25 mouse cellular contexts compared by ENCODE assay signal in the genomic region with DNA sequence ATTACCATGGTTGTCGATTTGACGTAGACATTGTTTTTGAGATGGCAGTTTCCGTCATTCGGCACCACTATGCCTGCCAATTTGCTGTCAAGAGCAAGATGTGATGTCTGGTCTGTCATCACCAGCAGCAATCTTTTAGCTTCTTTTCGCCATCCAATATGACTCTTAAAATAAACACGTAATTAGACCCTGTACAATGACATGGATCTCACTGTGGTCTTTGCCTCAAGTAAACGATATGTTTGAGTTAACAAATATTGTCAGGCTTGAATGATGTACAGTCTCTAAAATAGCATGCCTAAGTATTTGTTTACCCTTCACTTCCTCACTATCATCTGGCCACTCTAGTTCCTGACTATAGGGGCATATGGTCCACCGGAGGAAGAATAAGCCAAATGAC. TPM values are rescaled to one million over a fixed set of nuclear protein-coding genes. Genes with fewer than 3 reads are reported as not detected.
A peak's percentile ranks its signal among the peaks of the same experiment; 100 is the strongest.
DNase-seq lines count a peak whose midpoint lies in the region; ATAC-seq and TF ChIP-seq lines count a peak whose summit lies in the region.
"Had no signal": no experiment of that assay in that cellular context is flagged by ENCODE, and none has a peak within 500 bp of the region (broad histone marks: within the 10 kb centered on the region; RNA-seq: fewer than 3 reads in every experiment).

No protein-coding gene starts in this region.

- no peak; the same call in 1 of the 2 replicates for TF ChIP-seq EP300 in lung, postnatal 0 days (IDR thresholded peaks at IDR 0.05)

- H3K9ac ChIP-seq in embryonic facial prominence, embryonic 14.5 days (ENCODE audit: low read depth, low read length): no peak overlapping the region
- no peak overlapping the region for H3K9ac ChIP-seq in heart, embryonic 11.5 days (ENCODE audit: low read depth, low read length)
- H3K9ac ChIP-seq in lung, postnatal 0 days (replicated peaks; ENCODE audit: low read depth): no peak overlapping the region
- no peak overlapping the region for H3K9ac ChIP-seq in forebrain, postnatal 0 days
- H3K9ac ChIP-seq: embryonic facial prominence, embryonic 15.5 days; heart, embryonic 13.5 days; hindbrain, embryonic 12.5 days had no signal

- DNase-seq in embryonic facial prominence, embryonic 14.5 days (ENCODE audit: low spot score): peak; percentile 15
- DNase-seq in embryonic facial prominence, embryonic 10.5 days (ENCODE audit: low spot score): no peak
- peak; percentile 14 for DNase-seq in heart, postnatal 4 days
- peak; percentile 11 for DNase-seq in lung, postnatal 0 days (ENCODE audit: low spot score)
- no peak for DNase-seq in lung, postnatal 36 days
- peak; percentile 64 for DNase-seq in forebrain, postnatal 0 days
- no peak for DNase-seq in right cerebral cortex, adult 2 months (ENCODE audit: low spot score in 2 of 2)
- DNase-seq: adrenal gland, postnatal 10 days; B cell, adult 2 months; cerebellum, adult 18-20 months; cerebellum, adult 9-11 months; cerebellum, postnatal 36 days; gastrocnemius, adult 2 months; gastrocnemius, postnatal 25 days; heart, postnatal 36 days had no signal

- no peaks in the 10 kb centered on the region for H3K36me3 ChIP-seq in embryonic facial prominence, embryonic 14.5 days (ENCODE audit: control insufficient read depth, insufficient read depth, low read length)
- peaks cover 7% of the 10 kb centered on the region; the same call in 1 of the 2 replicates for H3K36me3 ChIP-seq in embryonic facial prominence, embryonic 10.5 days (replicated peaks)
- no peaks in the 10 kb centered on the region for H3K36me3 ChIP-seq in heart, embryonic 11.5 days (ENCODE audit: control insufficient read depth, insufficient read depth, low read length)
- H3K36me3 ChIP-seq in lung, postnatal 0 days (ENCODE audit: insufficient read depth, low read length): no peaks in the 10 kb centered on the region
- H3K36me3 ChIP-seq in forebrain, postnatal 0 days (ENCODE audit: insufficient read depth): no peaks in the 10 kb centered on the region
- H3K36me3 ChIP-seq: embryonic facial prominence, embryonic 15.5 days; G1E had no signal

- no peaks in the 10 kb centered on the region for H3K9me3 ChIP-seq in embryonic facial prominence, embryonic 14.5 days (ENCODE audit: control insufficient read depth, low read length)
- H3K9me3 ChIP-seq in embryonic facial prominence, embryonic 10.5 days: no peaks in the 10 kb centered on the region
- H3K9me3 ChIP-seq in heart, embryonic 11.5 days (replicated peaks; ENCODE audit: control insufficient read depth, low read length): no peaks in the 10 kb centered on the region
- H3K9me3 ChIP-seq in lung, postnatal 0 days (ENCODE audit: low read length): no peaks in the 10 kb centered on the region
- H3K9me3 ChIP-seq in forebrain, postnatal 0 days (ENCODE audit: low read length): no peaks in the 10 kb centered on the region
- H3K9me3 ChIP-seq: embryonic facial prominence, embryonic 15.5 days; G1E; heart, embryonic 13.5 days; hindbrain, embryonic 12.5 days had no signal

- no peak overlapping the region for H3K4me2 ChIP-seq in embryonic facial prominence, embryonic 14.5 days (ENCODE audit: low read depth, low read length)
- no peak overlapping the region for H3K4me2 ChIP-seq in heart, embryonic 11.5 days
- H3K4me2 ChIP-seq in lung, postnatal 0 days (replicated peaks; ENCODE audit: low read depth, low read length): no peak overlapping the region
- no peak overlapping the region for H3K4me2 ChIP-seq in forebrain, postnatal 0 days (ENCODE audit: low read depth)
- H3K4me2 ChIP-seq: embryonic facial prominence, embryonic 15.5 days; heart, embryonic 13.5 days; hindbrain, embryonic 12.5 days had no signal

- WGBS in embryonic facial prominence, embryonic 14.5 days: 71% methylated on average over 8 of the region's 8 CpGs
- 85% methylated on average over 8 of the region's 8 CpGs for WGBS in embryonic facial prominence, embryonic 10.5 days
- 76% methylated on average over 8 of the region's 8 CpGs for WGBS in heart, embryonic 11.5 days (ENCODE audit: insufficient replicate concordance)
- WGBS in lung, postnatal 0 days: 48% methylated on average over 8 of the region's 8 CpGs
- 46% methylated on average over 8 of the region's 8 CpGs for WGBS in forebrain, postnatal 0 days

- H3K4me1 ChIP-seq in embryonic facial prominence, embryonic 14.5 days (ENCODE audit: control insufficient read depth, insufficient read depth, low read length): no peaks in the 10 kb centered on the region
- H3K4me1 ChIP-seq in embryonic facial prominence, embryonic 10.5 days: peaks cover under 1% of the 10 kb centered on the region; the same call in 1 of the 2 replicates
- no peaks in the 10 kb centered on the region for H3K4me1 ChIP-seq in heart, embryonic 11.5 days (ENCODE audit: control insufficient read depth, insufficient read depth, low read length)
- no peaks in the 10 kb centered on the region for H3K4me1 ChIP-seq in lung, postnatal 0 days (ENCODE audit: insufficient read depth, low read depth, low read length)
- no peaks in the 10 kb centered on the region for H3K4me1 ChIP-seq in forebrain, postnatal 0 days (ENCODE audit: insufficient read depth)
- H3K4me1 ChIP-seq: embryonic facial prominence, embryonic 15.5 days; hindbrain, embryonic 12.5 days had no signal

- H3K27me3 ChIP-seq in embryonic facial prominence, embryonic 14.5 days (replicated peaks; ENCODE audit: control insufficient read depth, insufficient read depth, low read length): no peaks in the 10 kb centered on the region
- no peaks in the 10 kb centered on the region for H3K27me3 ChIP-seq in embryonic facial prominence, embryonic 10.5 days (replicated peaks; ENCODE audit: low read depth, poor library complexity, severe bottlenecking)
- H3K27me3 ChIP-seq in heart, embryonic 11.5 days (ENCODE audit: control insufficient read depth, insufficient read depth, low read length): no peaks in the 10 kb centered on the region
- H3K27me3 ChIP-seq in lung, postnatal 0 days (replicated peaks; ENCODE audit: insufficient read depth, low read length): no peaks in the 10 kb centered on the region
- no peaks in the 10 kb centered on the region for H3K27me3 ChIP-seq in forebrain, postnatal 0 days (ENCODE audit: insufficient read depth, low read length)
- H3K27me3 ChIP-seq: embryonic facial prominence, embryonic 15.5 days; heart, embryonic 13.5 days; hindbrain, embryonic 12.5 days had no signal

- TF ChIP-seq CTCF in lung, postnatal 0 days (IDR thresholded peaks at IDR 0.05): no peak
- no peak for TF ChIP-seq CTCF in forebrain, postnatal 0 days (IDR thresholded peaks at IDR 0.05; ENCODE audit: low read depth)

- no peak overlapping the region for H3K27ac ChIP-seq in embryonic facial prominence, embryonic 14.5 days (replicated peaks; ENCODE audit: low read depth, low read length)
- no peak overlapping the region for H3K27ac ChIP-seq in embryonic facial prominence, embryonic 10.5 days (replicated peaks)
- no peak overlapping the region for H3K27ac ChIP-seq in heart, embryonic 11.5 days (ENCODE audit: low read depth, low read length)
- no peak overlapping the region for H3K27ac ChIP-seq in lung, postnatal 0 days (ENCODE audit: low read length)
- H3K27ac ChIP-seq in forebrain, postnatal 0 days (ENCODE audit: low read depth, low read length): no peak overlapping the region
- H3K27ac ChIP-seq: embryonic facial prominence, embryonic 15.5 days; gastrocnemius, adult 2 months; heart, embryonic 13.5 days; hindbrain, embryonic 12.5 days had no signal

- no peak for ATAC-seq in embryonic facial prominence, embryonic 14.5 days (ENCODE audit: low read depth)
- no peak for ATAC-seq in heart, embryonic 11.5 days (replicated peaks; ENCODE audit: insufficient number of reproducible peaks, low FRiP score, low TSS enrichment)
- peak; percentile 40 for ATAC-seq in lung, postnatal 0 days
- ATAC-seq in forebrain, postnatal 0 days: peak; percentile 93
- ATAC-seq: CD4-positive, CD25-positive, alpha-beta regulatory T cell, adult 4 months; hindbrain, embryonic 16.5 days; inflammation-experienced regulatory T-cells, adult 6 months had no signal

- no peak overlapping the region for H3K4me3 ChIP-seq in embryonic facial prominence, embryonic 14.5 days (ENCODE audit: low read depth, low read length)
- H3K4me3 ChIP-seq in embryonic facial prominence, embryonic 10.5 days: no peak overlapping the region
- H3K4me3 ChIP-seq in heart, embryonic 11.5 days (ENCODE audit: low read depth, low read length): no peak overlapping the region
- no peak overlapping the region for H3K4me3 ChIP-seq in lung, postnatal 0 days (ENCODE audit: low read depth, low read length)
- H3K4me3 ChIP-seq in forebrain, postnatal 0 days (ENCODE audit: low read depth, low read length): no peak overlapping the region
- H3K4me3 ChIP-seq: embryonic facial prominence, embryonic 15.5 days; erythroblast, embryonic 14.5 days; gastrocnemius, adult 2 months; heart, embryonic 13.5 days; hindbrain, embryonic 12.5 days had no signal

RNA-seq across cellular contexts. Expression of a gene that starts 48.8 kb away (rescaled TPM):
- 3.5 and 4.1 TPM in 2 replicates for polyA plus RNA-seq in embryonic facial prominence, embryonic 14.5 days (2014; fragmentation: Nextera tagmentation; extraction: Ambion mirVana)
- polyA plus RNA-seq in embryonic facial prominence, embryonic 10.5 days (2016; fragmentation: Nextera tagmentation; extraction: Ambion mirVana): 6.5 and 9.8 TPM in 2 replicates
- 1 to 10 TPM; 3.2 to 4.2 TPM for total RNA-seq in heart, postnatal 4 days (2021)
- polyA plus RNA-seq in heart, embryonic 11.5 days (2014; fragmentation: Nextera tagmentation; extraction: Ambion mirVana): 6.5 and 6.7 TPM in 2 replicates
- 0.87 TPM in 2 replicates for polyA plus RNA-seq in lung, postnatal 0 days (2015; fragmentation: Nextera tagmentation; extraction: Ambion mirVana)
- 26.1 and 28.3 TPM in 2 replicates for total RNA-seq in forebrain, postnatal 0 days (2014; rRNA removed)
- polyA plus RNA-seq in forebrain, postnatal 0 days (2015; fragmentation: Nextera tagmentation; extraction: Ambion mirVana): 5.9 and 8.2 TPM in 2 replicates
- total RNA-seq: granulocyte monocyte progenitor cell, adult 5-6 weeks had no signal
- polyA plus RNA-seq: erythroblast, embryonic 14.5 days; G1E had no signal

Comparison
In these comparisons a context has a peak if more than half of its experiments do, and no peak if none do; other contexts are left out.
1. DNase-seq: peak in embryonic facial prominence, embryonic 14.5 days (single experiment), heart, postnatal 4 days (single experiment), lung, postnatal 0 days (single experiment) and forebrain, postnatal 0 days (single experiment); none in embryonic facial prominence, embryonic 10.5 days (single experiment), lung, postnatal 36 days (single experiment) and right cerebral cortex, adult 2 months (0 of 2).
2. ATAC-seq: peak in lung, postnatal 0 days (single experiment) and forebrain, postnatal 0 days (single experiment); none in embryonic facial prominence, embryonic 14.5 days (single experiment) and heart, embryonic 11.5 days (single experiment).